Mouse (Mus musculus): Measurements from ENCODE around the gene Mrps24. TPM values are rescaled to one million over a fixed set of nuclear protein-coding genes. Genes with fewer than 3 reads are reported as not detected.

The Mrps24 gene
- polyA plus RNA-seq, 1 experiment from 2014 or later, result 173 TPM

DNA sequence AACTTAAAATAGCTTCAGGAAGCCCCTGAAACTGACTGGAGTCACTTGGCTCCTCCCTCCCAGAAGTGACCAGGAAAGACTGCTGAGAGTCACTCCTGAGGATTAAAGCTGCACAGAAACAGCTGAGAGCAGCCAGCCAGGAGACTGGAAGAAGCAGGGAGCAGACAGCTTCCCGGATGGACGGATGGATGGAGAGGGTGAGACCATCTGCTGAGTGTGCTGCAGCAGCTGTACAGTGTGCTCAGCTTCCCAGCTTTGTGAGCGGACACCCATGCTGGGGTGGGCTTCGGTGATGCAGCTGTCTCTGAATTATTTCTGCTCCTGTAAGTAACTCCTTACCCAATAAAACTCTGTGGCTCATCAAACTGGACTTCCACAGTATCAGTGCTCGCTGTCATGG lies 16.9 kb upstream of the Mrps24 start:
- ATAC-seq, result no peak
- H3K4me3 ChIP-seq (ENCODE audit: low read depth, low read length), result no peak overlapping the region
- H3K9ac ChIP-seq (ENCODE audit: low read depth, low read length), result no peak overlapping the region
- WGBS, result 66% methylated on average over 5 of the region's 5 CpGs
- no peak for TF ChIP-seq CTCF (IDR thresholded peaks at IDR 0.05; ENCODE audit: low read depth)
- no peaks in the 10 kb centered on the region for H3K27me3 ChIP-seq (replicated peaks; ENCODE audit: control insufficient read depth, insufficient read depth, low read length)
- H3K36me3 ChIP-seq (ENCODE audit: control insufficient read depth, insufficient read depth), result peaks cover 10% of the 10 kb centered on the region; the same call in 1 of the 2 replicates
- no peak overlapping the region for H3K27ac ChIP-seq (ENCODE audit: low read depth, low read length)
- peaks cover 4% of the 10 kb centered on the region; the same call in 1 of the 2 replicates for H3K4me1 ChIP-seq (replicated peaks; ENCODE audit: control insufficient read depth, insufficient read depth, low read length)
- H3K9me3 ChIP-seq (ENCODE audit: control insufficient read depth), result no peaks in the 10 kb centered on the region
- H3K4me2 ChIP-seq (replicated peaks; ENCODE audit: low read depth), result no peak overlapping the region

- 93% methylated on average over 9 of the region's 9 CpGs for WGBS
- no peak for ATAC-seq
- Histone ChIP-seq H3K4me3 (ENCODE audit: low read depth, low read length) (no peak overlapping the region), H3K4me2 (replicated peaks; ENCODE audit: low read depth) (no peak overlapping the region), H3K36me3 (ENCODE audit: control insufficient read depth, insufficient read depth) (peaks cover 14% of the 10 kb centered on the region), H3K4me1 (replicated peaks; ENCODE audit: control insufficient read depth, insufficient read depth, low read length) (peaks cover 2% of the 10 kb centered on the region; the same call in 1 of the 2 replicates), H3K9me3 (ENCODE audit: control insufficient read depth) (no peaks in the 10 kb centered on the region), H3K9ac (ENCODE audit: low read depth, low read length) (no peak overlapping the region), H3K27me3 (replicated peaks; ENCODE audit: control insufficient read depth, insufficient read depth, low read length) (no peaks in the 10 kb centered on the region), H3K27ac (ENCODE audit: low read depth, low read length) (no peak overlapping the region)
- no peak for TF ChIP-seq CTCF (IDR thresholded peaks at IDR 0.05; ENCODE audit: low read depth)
These were observed 14.1 kb upstream of the Mrps24 start for GRCm38 (mm10) chr11:5729582-5729981.

DNA sequence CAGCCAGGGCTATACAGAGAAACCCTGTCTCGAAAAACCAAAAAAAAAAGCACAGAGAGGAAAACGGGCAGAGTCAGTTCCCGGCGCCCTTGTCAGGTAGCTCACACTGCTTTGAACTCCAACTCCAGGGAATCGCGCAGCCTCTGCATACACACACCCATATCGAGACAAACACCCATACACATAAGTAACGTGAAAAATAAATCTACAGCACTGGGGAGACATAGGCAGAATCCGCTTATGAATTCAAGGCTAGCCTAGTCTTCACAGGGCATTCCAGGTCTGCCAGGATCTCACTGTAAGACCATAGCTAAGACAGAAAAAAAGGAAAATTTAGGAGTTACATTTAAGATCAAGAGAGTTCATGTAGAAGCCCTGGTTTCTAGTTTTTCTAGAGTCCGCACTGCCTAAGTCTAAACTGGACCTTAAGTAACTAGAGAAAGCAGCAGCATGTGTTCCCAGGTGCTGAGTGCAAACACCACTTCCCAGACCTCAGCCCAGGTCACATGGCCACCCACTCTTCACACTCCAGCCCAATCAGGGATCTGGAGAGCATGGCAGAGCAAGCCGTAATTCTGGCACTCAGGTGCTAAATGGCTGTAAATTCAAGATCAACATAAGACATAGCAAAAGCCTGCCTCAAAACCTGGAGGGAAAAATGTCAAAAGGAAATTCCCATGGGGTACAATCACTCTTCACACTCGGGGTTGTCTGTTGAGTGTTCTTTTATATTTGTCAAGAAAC lies 3.3 kb upstream of the Mrps24 start:
- Histone ChIP-seq H3K27me3 (replicated peaks; ENCODE audit: control insufficient read depth, insufficient read depth, low read length) (no peaks in the 10 kb centered on the region), H3K36me3 (ENCODE audit: control insufficient read depth, insufficient read depth) (peaks cover 64% of the 10 kb centered on the region), H3K27ac (ENCODE audit: low read depth, low read length) (no peak overlapping the region), H3K4me1 (replicated peaks; ENCODE audit: control insufficient read depth, insufficient read depth, low read length) (no peaks in the 10 kb centered on the region), H3K4me3 (ENCODE audit: low read depth, low read length) (no peak overlapping the region), H3K4me2 (replicated peaks; ENCODE audit: low read depth) (no peak overlapping the region), H3K9ac (ENCODE audit: low read depth, low read length) (no peak overlapping the region), H3K9me3 (ENCODE audit: control insufficient read depth) (no peaks in the 10 kb centered on the region)
- 92% methylated on average over 12 of the region's 12 CpGs for WGBS
- TF ChIP-seq CTCF (IDR thresholded peaks at IDR 0.05; ENCODE audit: low read depth), result no peak
- ATAC-seq, result no peak

- Histone ChIP-seq H3K27ac (ENCODE audit: low read depth, low read length) (no peak overlapping the region), H3K4me3 (ENCODE audit: low read depth, low read length) (no peak overlapping the region), H3K9ac (ENCODE audit: low read depth, low read length) (no peak overlapping the region), H3K9me3 (ENCODE audit: control insufficient read depth) (no peaks in the 10 kb centered on the region), H3K4me1 (replicated peaks; ENCODE audit: control insufficient read depth, insufficient read depth, low read length) (no peaks in the 10 kb centered on the region), H3K27me3 (replicated peaks; ENCODE audit: control insufficient read depth, insufficient read depth, low read length) (no peaks in the 10 kb centered on the region), H3K4me2 (replicated peaks; ENCODE audit: low read depth) (no peak overlapping the region), H3K36me3 (ENCODE audit: control insufficient read depth, insufficient read depth) (peaks cover 59% of the 10 kb centered on the region)
- no peak for TF ChIP-seq CTCF (IDR thresholded peaks at IDR 0.05; ENCODE audit: low read depth)
- no peak for ATAC-seq
- 93% methylated on average over 34 of the region's 34 CpGs for WGBS
These were observed 1.6 kb upstream of the Mrps24 start for GRCm38 (mm10) chr11:5716938-5717705.

- TF ChIP-seq CTCF (IDR thresholded peaks at IDR 0.05; ENCODE audit: low read depth), result no peak
- Histone ChIP-seq H3K4me1 (replicated peaks; ENCODE audit: control insufficient read depth, insufficient read depth, low read length) (no peaks in the 10 kb centered on the region), H3K27ac (ENCODE audit: low read depth, low read length) (no peak overlapping the region), H3K4me2 (replicated peaks; ENCODE audit: low read depth) (no peak overlapping the region), H3K27me3 (replicated peaks; ENCODE audit: control insufficient read depth, insufficient read depth, low read length) (no peaks in the 10 kb centered on the region), H3K36me3 (ENCODE audit: control insufficient read depth, insufficient read depth) (peaks cover 59% of the 10 kb centered on the region), H3K4me3 (ENCODE audit: low read depth, low read length) (no peak overlapping the region), H3K9me3 (ENCODE audit: control insufficient read depth) (no peaks in the 10 kb centered on the region), H3K9ac (ENCODE audit: low read depth, low read length) (no peak overlapping the region)
- WGBS, result 91% methylated on average over 11 of the region's 11 CpGs
- no peak for ATAC-seq
These were observed 766 bp upstream of the Mrps24 start for GRCm38 (mm10) chr11:5716246-5716645.

- H3K4me3 ChIP-seq (ENCODE audit: low read depth, low read length), result no peak overlapping the region
- TF ChIP-seq CTCF (IDR thresholded peaks at IDR 0.05; ENCODE audit: low read depth), result no peak
- H3K9ac ChIP-seq (ENCODE audit: low read depth, low read length), result no peak overlapping the region
- no peak for ATAC-seq
- H3K36me3 ChIP-seq (ENCODE audit: control insufficient read depth, insufficient read depth), result peaks cover 54% of the 10 kb centered on the region
- WGBS, result 95% methylated on average over 9 of the region's 9 CpGs
- H3K9me3 ChIP-seq (ENCODE audit: control insufficient read depth), result no peaks in the 10 kb centered on the region
- H3K27me3 ChIP-seq (replicated peaks; ENCODE audit: control insufficient read depth, insufficient read depth, low read length), result no peaks in the 10 kb centered on the region
- H3K4me1 ChIP-seq (replicated peaks; ENCODE audit: control insufficient read depth, insufficient read depth, low read length), result no peaks in the 10 kb centered on the region
- H3K27ac ChIP-seq (ENCODE audit: low read depth, low read length), result no peak overlapping the region
- no peak overlapping the region for H3K4me2 ChIP-seq (replicated peaks; ENCODE audit: low read depth)
These were observed 301 bp downstream of the Mrps24 start for GRCm38 (mm10) chr11:5715179-5715578.
